Mouse (Mus musculus) natural killer cell, adult 2 months (primary cell): ENCODE measurements around the gene Trmt44.
"Not testable (repeated sequence)": the region's sequence is repeated elsewhere in the genome, so short reads cannot be mapped to it uniquely, and the experiment has no call there.

Experiments used
- DNase-seq, 2 experiments: peaks; one replicate each; pipeline ENCODE4 v3.0.0; 2022; ENCODE audit warnings: low spot score in 2 of 2

Gene Trmt44

GRCm38 (mm10) chr5:35591497-35591896, 16.6 kb upstream of the Trmt44 start:
- DNase-seq = no peak

- DNase-seq = not testable (repeated sequence)
These were observed 9.4 kb upstream of the Trmt44 start for GRCm38 (mm10) chr5:35584259-35584658.

GRCm38 (mm10) chr5:35583221-35583783, 8.4 kb upstream of the Trmt44 start:
- peak in 1 of 2 experiments; percentile 46 for DNase-seq

- peak; percentile 83 to 88 for DNase-seq
These were observed 7.8 kb upstream of the Trmt44 start, which contains the start of gene Acox3 for GRCm38 (mm10) chr5:35582445-35583220. Gene Acox3, plus strand, starts transcription at chr5:35583040.

GRCm38 (mm10) chr5:35580156-35580922, 5.5 kb upstream of the Trmt44 start:
- DNase-seq = no peak

- no peak for DNase-seq
These were observed 4.5 kb upstream of the Trmt44 start for GRCm38 (mm10) chr5:35579247-35579893.

GRCm38 (mm10) chr5:35578411-35578810, 3.5 kb upstream of the Trmt44 start:
- no peak for DNase-seq

GRCm38 (mm10) chr5:35576409-35577020, 1.6 kb upstream of the Trmt44 start:
- DNase-seq = no peak

GRCm38 (mm10) chr5:35571546-35571945, 3.3 kb downstream of the Trmt44 start:
- DNase-seq = no peak

- DNase-seq = no peak
These were observed 8.2 kb downstream of the Trmt44 start for GRCm38 (mm10) chr5:35566632-35567031.

GRCm38 (mm10) chr5:35565217-35565616, 9.7 kb downstream of the Trmt44 start:
- no peak for DNase-seq

- DNase-seq = peak; percentile 51 to 72
These were observed 11.4 kb downstream of the Trmt44 start for GRCm38 (mm10) chr5:35563449-35563848.

- DNase-seq = no peak
These were observed 12.3 kb downstream of the Trmt44 start for GRCm38 (mm10) chr5:35562616-35563015.

- no peak for DNase-seq
These were observed 15.4 kb downstream of the Trmt44 start for GRCm38 (mm10) chr5:35559447-35559846.

- no peak for DNase-seq
These were observed 16.8 kb downstream of the Trmt44 start for GRCm38 (mm10) chr5:35557946-35558621.

- DNase-seq = no peak
These were observed 18.5 kb downstream of the Trmt44 start for GRCm38 (mm10) chr5:35556393-35556792.

GRCm38 (mm10) chr5:35552838-35553539, 21.9 kb downstream of the Trmt44 start:
- DNase-seq = no peak

- no peak for DNase-seq
These were observed 22.7 kb downstream of the Trmt44 start for GRCm38 (mm10) chr5:35551855-35552837.

GRCm38 (mm10) chr5:35546127-35546526, 28.7 kb downstream of the Trmt44 start:
- DNase-seq = no peak
